Mouse (Mus musculus) megakaryocyte-erythroid progenitor cell, adult 5-6 weeks (primary cell): Measurements from ENCODE around the gene Nek9. TPM values are rescaled to one million over a fixed set of nuclear protein-coding genes. Genes with fewer than 3 reads are reported as not detected.
"Not testable (repeated sequence)": the region's sequence is repeated elsewhere in the genome, so short reads cannot be mapped to it uniquely, and the experiment has no call there.

Source experiments
- ATAC-seq: replicated peaks from 2 replicates; pipeline ENCODE4 v1.8.0; 2016; ENCODE audit warnings: mild to moderate bottlenecking, inconsistent platforms; ENCODE audit not compliant: severe bottlenecking, poor library complexity, low FRiP score, low TSS enrichment
- total RNA-seq, 2 experiments: library from RNA; stranded (forward) in 1 of 2; stranded (reverse) in 1 of 2; fragments of 200-1000, 215-1000 nt in 1 of 2; fragments of >200 nt in 1 of 2; fragmentation: Nextera tagmentation in 1 of 2; gene quantifications; 2 replicates each; pipeline ENCODE4 v1.2.3; 2014 to 2017

Nek9 gene
- total RNA-seq, 2 experiments from 2014 or later: 21.9 to 29.5 TPM

- no peak for ATAC-seq
Measured at GRCm38 (mm10) chr12:85295506-85295905, 43.7 kb downstream of the Nek9 start.

- no peak for ATAC-seq
Measured at GRCm38 (mm10) chr12:85292906-85293305, 46.3 kb downstream of the Nek9 start.

GRCm38 (mm10) chr12:85292288-85292687, 46.9 kb downstream of the Nek9 start:
- ATAC-seq: no peak

GRCm38 (mm10) chr12:85291541-85291940, 47.6 kb downstream of the Nek9 start:
- ATAC-seq: no peak

GRCm38 (mm10) chr12:85290633-85291032, 48.5 kb downstream of the Nek9 start:
- no peak for ATAC-seq

GRCm38 (mm10) chr12:85289157-85290000, 49.8 kb downstream of the Nek9 start:
- no peak for ATAC-seq

GRCm38 (mm10) chr12:85288486-85289156, 50.5 kb downstream of the Nek9 start, which contains the start of gene Zc2hc1c:
TSS of gene Zc2hc1c (plus strand) at chr12:85288591.
- ATAC-seq: peak; percentile 84

- ATAC-seq: peak; percentile 65
Measured at GRCm38 (mm10) chr12:85287809-85288485, 51.2 kb downstream of the Nek9 start, which contains the start of gene Acyp1. TSS of gene Acyp1 (minus strand) at chr12:85288438.

GRCm38 (mm10) chr12:85286941-85287340, 52.2 kb downstream of the Nek9 start:
- peak; percentile 77 for ATAC-seq

- ATAC-seq: no peak
Measured at GRCm38 (mm10) chr12:85284996-85285395, 54.2 kb downstream of the Nek9 start.

- no peak for ATAC-seq
Measured at GRCm38 (mm10) chr12:85284331-85284730, 54.8 kb downstream of the Nek9 start.

- not testable (repeated sequence) for ATAC-seq
Measured at GRCm38 (mm10) chr12:85281756-85282155, 57.4 kb downstream of the Nek9 start.

- ATAC-seq: peak; percentile 86
Measured at GRCm38 (mm10) chr12:85280845-85281651, 58.1 kb downstream of the Nek9 start.

- peak; percentile 85 for ATAC-seq
Measured at GRCm38 (mm10) chr12:85280105-85280844, 58.9 kb downstream of the Nek9 start.

- peak; percentile 57 for ATAC-seq
Measured at GRCm38 (mm10) chr12:85279396-85280080, 59.6 kb downstream of the Nek9 start.

GRCm38 (mm10) chr12:85278919-85279318, 60.2 kb downstream of the Nek9 start:
- peak; percentile 72 for ATAC-seq

GRCm38 (mm10) chr12:85276273-85276672, 62.9 kb downstream of the Nek9 start:
- no peak for ATAC-seq

GRCm38 (mm10) chr12:85273508-85273907, 65.7 kb downstream of the Nek9 start:
- ATAC-seq: no peak
